Mouse (Mus musculus) layer of hippocampus, adult 18-20 months (tissue): ENCODE measurements around the gene Ddx10. TPM values are rescaled to one million over a fixed set of nuclear protein-coding genes. Genes with fewer than 3 reads are reported as not detected.
"Not testable (repeated sequence)": the region's sequence is repeated elsewhere in the genome, so short reads cannot be mapped to it uniquely, and the experiment has no call there.

Experiments
- DNase-seq, 2 experiments: peaks; one replicate each; pipeline ENCODE4 v3.0.0; 2022; ENCODE audit warnings: low spot score in 2 of 2
- total RNA-seq, 2 experiments: library from RNA; stranded (reverse); gene quantifications; 2 replicates each; pipeline ENCODE4 v1.2.3; 2021

The Ddx10 gene
- total RNA-seq, 2 experiments from 2014 or later: 20.4 to 23.0 TPM

DNA sequence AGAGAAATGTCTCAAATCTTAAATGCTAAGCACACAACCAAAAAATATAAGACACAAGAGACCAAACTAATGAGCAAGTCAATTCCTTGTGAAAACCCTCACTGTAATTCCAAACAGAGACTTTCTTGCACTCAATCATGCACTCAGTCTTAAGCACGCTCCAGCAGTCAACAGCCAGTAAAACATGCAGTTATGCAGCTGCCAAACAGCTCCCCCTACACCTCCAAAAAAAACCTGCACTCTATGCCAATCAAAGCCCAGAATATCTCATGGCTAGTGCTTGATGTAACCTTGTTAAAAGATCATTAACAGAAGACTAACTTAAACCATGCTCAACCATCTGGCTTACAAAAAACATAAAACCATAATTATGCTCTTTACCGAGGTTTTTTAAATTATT, 74.6 kb downstream of the Ddx10 start:
- no peak for DNase-seq

DNA sequence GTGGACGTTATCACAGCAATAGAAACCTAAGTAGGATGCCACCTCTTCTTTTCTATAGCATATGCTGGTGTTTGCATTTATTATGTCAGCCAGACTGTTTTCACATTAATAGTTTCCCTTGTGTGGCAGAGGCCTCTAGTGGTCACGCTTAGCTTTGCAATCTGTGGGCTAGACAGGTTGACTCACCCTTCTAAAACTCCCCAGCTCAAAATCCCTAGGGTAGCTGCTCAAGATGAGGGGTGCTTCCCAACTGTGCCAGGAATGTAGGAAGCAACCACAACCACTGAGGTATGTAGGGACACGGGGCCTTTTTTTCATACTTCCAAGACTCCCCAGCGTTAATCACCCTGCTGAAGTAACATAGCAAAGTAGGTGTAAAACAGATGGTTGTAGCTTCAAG, 103.6 kb downstream of the Ddx10 start:
- DNase-seq: peak in 1 of 2 experiments; percentile 60

DNA sequence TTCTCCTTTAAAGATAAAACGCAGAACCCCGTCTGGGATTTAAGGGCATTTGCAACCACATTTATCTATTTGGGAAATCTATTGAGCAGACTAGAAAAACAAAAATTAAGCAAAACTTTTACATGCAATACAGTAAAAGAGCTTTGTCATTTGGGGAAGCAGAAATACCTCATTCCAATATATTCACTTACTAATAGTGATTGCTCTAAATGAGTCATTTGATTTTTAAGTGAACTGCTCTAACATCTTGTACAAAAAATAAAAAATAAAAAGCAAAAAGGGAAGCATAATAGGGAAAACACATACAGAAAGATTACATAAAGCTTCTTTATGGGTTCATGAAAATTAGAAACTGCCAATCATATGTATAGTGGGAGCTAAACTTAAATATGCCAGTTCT, 104.3 kb downstream of the Ddx10 start:
- DNase-seq: no peak

DNA sequence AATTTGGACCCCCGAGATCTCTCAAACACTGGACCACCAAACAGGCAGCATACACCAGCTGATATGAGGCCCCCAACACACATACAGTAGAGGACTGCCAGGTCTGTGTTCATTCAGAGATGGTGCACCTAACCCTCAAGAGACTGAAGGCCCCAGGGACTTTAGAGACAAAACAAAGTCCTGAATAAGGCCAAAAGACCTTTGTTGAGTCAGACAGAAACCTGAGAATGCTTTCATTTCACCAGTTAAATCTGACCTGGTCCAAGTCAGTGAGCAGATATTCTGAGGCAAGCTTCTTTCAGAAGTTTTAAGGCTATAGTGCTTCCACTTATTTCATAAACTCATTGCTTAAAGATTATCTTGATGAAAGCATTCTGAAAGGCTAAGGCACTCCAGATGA, 105.4 kb downstream of the Ddx10 start:
- DNase-seq: not testable (repeated sequence)

DNA sequence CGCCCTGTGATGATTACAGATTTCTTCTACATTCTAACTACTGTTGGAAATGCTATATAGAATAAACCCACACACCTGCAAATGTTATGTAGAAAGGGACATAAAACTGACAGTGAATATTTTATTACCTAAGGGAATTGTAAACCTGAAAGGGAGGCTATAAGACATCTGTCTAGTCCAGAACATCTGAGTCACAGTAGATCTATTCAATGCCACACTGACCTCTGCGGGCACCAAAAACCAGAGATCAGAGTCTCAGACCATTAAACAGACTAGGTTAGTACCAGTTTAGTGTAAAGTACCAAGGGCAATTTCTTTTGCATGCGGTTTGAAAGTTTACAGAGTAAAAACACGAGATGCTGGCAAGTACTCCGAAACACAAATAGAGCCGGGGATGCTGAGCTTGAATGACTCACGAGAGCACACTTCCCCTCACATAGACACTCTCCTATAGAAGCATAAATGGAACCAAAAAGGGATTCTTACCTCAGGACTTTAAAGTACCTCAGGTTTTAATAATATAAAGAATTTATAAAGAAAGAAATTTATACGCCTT, 107.2 kb downstream of the Ddx10 start:
- DNase-seq: no peak

DNA sequence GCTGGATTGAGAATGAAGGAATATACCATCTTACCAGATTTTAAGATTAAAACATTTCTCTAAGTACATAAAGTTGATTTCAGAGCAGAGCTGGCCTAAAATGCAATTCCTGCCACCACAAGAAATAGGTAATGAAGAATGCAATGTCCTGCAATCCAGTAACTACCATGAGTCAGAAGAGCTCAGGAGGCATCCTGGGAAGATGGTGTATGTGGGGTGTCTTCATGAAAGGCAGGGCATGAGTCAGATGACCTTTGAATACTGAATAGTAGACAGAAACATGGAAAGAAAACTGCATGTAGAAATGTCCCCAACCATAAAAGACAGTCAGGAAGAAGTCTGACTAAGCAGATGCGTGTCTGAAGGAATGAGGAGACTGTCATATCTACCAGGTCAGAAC, 115.0 kb downstream of the Ddx10 start:
- no peak for DNase-seq

DNA sequence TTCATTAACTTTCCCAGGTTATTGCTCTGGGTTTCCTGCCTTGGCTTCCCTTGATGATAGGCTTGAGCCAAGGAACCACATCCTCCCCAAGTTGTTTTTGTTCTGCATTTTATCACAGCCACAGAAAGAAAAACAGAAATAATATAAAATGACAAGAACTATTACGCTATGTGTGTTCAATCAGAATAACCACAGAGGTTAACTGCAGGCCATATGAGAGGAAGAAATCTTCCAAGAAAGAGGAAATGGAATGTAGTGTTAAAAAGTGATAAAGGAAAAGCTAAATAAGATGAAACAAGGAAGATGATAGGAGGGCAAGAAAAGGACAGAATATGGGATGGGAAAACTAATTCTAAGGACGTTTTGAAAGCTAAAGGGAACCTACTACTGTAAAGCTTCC, 117.4 kb downstream of the Ddx10 start:
- DNase-seq: no peak

DNA sequence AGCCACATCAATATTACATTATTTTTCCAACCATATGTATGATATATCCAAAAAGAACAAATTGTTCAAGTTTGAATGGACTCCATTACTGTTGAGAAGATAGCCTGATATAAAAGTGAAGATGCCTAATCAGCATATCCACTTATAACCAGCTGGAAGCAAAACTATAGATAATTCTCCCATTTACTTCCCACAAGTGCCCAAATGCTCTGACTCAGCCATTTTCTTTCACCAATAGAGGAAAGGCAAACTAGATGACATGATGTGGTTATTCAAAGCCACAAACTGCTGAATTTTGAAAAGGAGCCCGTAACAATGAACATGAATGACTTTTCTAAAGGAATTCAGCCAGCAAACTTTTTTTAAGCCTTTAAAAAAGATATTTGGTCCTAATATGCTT, 146.8 kb downstream of the Ddx10 start:
- DNase-seq: no peak

DNA sequence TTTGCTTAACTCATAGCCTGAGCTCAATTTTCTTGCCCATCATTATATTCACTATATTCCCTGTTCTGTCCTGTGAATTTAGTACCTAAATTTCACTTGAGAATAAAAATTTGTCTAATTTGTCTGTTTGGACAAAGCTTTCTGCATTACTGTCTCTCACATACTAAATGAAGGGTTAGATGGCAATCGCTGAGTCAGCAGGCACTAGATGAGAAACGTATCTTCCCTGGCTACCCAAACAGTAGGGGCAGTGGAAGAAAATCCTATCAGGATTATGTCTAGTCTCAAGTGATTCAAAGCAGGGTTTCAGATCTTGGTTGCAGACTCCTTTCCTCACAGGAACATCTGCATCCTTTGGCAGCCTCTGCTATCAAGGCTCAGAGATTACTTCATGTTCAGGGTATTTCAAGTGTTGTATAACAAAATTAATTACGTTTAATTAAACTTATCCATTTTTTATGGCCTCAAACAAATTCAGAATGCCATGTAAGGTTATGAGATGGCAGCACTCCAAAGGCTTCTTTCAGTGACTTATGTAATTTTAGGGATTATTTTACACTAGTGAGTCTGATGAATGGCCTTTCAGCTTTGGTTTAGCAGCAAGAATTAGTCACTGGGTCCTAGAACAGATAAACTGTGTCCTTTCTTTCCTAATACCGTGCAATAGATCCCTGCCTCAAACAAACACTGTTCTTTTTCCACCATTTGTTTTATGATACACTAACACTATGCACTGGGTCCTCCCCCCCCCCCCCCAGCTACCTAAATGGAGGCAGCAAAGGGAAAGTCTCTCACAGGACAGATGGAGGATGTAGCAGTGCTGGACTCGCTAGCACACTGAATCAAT, 152.3 kb downstream of the Ddx10 start:
- peak in 1 of 2 experiments; percentile 23 for DNase-seq

DNA sequence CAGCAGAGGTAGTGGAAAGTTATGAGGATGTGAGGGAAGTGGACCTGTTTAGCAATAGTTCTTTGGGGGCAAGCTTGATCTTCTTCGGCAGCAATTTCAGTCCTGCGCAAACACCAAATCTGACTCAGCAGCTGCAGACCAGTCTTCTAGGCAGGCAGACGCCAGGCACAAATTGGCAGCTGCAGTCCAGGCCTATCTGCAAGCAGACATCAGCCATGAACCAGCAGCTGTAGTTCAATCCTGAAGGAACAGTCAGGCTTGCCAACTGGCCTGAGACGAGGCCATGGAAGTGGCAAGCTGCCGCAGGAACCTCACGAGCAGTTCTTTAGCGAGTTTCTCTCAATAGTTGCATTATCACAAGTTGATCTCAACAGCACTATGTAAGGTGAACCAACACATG, 153.3 kb downstream of the Ddx10 start:
- DNase-seq: no peak

DNA sequence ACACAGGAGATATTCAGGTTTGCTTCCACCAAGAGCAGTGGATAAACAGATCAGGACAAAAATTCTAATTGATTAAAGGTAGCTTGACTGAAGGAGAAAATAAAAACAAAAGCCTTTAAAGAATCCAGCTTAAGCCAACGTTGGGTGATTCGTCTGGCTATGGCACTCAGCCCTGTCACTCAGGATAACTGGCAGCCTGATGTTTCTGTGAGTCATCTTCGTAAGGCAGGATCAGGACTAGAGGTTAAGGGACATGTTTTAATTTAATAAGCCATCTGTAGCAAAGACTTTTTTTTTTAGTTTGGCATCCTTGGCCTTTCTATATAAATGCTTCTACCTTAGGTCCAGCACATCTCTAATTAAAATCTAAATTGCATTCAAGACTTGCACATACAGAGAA, 170.2 kb downstream of the Ddx10 start:
- DNase-seq: no peak

DNA sequence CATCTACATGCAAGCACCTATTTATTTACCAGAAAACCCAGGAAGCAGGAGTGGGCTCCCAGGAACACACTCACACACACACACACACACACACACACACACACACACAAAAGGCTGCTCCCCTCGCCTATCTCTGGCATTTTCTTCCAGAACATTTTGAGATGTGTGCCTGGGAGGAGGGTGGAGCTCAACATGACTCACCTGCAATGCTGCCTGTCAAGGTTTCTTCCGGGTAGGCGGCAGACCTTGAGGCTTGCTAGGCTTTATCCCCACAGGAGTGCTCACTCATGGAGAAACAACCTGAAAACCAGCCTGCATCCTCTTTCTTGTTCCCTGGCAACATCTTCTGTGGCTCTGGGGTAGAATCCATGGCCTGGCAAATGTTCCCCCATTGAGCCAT, 171.9 kb downstream of the Ddx10 start:
- no peak for DNase-seq

DNA sequence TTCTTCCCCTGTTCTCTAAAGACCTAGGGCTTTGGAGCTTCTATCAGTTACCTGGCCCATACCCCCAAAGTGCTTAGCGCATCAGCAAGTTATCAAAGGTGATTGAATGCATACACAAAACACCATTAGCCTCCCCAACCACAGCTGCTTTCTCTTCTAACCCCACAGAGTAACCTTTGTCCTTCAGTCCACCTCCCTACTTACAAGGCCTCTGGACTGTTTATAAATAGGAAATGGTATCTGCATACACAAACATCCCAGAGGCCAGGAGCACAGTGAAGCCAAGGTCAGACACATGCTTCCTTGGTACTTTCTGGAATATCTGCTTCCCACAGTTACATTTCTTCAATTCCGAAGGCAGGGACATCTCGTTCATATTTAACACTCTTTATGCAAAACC, 173.4 kb downstream of the Ddx10 start:
- DNase-seq: no peak

DNA sequence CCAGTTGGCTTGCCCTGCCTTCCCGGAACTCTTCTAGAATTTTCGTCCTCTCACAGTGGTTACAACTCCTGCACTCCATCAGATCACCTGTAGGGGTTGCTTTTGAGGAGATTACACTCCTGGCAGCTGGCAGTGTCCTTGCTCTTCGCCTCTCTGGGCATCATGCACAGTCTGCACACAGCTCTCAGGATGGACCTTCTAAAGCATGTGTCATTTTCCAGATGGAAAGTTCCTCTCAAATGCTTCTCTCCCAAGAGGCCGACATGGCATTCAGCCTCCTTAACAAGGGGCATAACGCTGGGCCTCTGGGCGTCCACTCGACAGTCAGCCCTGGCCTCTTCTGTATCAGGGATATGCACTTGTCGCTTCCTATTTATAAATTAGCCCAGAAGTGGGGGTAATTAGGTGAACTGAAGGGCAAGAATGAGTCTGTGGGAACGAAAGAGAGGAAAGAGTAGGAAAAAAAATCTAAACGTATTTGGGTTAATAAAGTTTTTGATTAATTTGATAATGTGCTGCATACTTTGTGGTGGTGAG, 174.2 kb downstream of the Ddx10 start:
- DNase-seq: no peak

DNA sequence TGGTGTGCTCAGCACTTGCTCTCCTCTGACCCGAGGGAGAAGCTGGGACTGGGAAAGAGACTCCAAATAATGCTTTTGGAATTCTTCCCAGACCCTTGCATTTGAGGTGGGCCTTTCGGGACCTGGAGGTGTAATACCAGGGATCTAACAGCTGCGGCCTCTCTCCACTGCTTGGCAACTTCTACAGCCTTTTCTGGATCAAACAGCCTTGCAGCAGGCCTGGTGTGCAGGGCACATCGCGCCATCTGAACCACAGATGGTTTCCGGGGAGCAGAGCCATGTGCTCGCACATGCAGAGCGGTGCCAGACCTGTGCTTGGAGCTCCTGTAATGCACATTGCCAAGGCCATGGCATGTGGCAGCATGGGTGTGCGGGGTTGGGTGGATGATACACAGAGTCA, 175.8 kb downstream of the Ddx10 start:
- peak; percentile 53 to 77 for DNase-seq

DNA sequence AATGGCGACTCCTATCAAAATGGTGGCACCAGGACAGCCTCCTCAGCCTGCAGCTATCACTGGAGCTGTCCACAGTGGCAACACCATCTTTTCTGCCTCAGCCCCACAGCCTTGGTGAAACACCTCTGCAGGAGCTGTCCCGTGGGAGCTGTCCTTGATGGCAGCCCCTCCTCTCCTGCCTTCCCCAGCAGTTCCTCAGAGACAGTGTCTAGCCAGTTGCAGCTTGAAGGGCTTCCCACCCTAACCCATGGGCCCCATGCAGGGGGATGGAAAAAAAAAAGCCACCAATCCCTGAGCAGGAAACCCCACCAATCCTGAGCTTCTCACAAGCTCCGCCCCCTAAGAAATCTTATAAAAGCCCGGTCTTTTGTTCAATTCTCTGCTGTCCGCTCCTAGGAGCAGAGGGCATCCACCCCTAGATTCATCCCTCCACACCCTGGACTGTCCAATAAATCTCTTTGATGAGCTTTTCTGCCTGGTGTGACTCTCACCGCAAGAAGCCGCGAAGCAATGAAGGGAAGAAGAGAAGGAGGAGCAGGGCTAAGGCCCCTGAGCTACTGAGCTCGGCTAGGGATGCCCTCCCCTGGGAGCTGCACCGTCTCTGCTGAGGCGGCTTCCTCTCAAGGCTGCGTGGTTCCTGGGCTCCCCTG, 176.9 kb downstream of the Ddx10 start:
- DNase-seq: no peak

DNA sequence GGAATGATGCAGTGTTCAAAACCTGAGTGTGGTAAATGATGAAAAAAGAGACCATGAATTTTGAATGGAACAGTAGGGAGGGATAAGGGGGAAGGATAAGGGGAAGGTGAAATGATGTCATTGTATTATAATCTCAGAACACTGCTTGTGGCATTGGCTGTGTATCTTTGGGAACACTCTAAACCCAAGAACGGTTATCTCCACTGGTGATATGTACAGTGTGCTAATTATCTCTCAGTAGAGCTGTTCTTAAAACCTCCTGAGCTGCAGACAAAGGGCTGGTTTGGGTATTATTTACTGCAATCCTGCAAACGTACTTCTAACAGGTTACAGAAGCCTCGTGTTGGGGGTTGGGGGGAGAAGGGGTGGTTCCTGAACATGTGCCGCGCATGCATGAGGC, 179.7 kb downstream of the Ddx10 start:
- no peak for DNase-seq

DNA sequence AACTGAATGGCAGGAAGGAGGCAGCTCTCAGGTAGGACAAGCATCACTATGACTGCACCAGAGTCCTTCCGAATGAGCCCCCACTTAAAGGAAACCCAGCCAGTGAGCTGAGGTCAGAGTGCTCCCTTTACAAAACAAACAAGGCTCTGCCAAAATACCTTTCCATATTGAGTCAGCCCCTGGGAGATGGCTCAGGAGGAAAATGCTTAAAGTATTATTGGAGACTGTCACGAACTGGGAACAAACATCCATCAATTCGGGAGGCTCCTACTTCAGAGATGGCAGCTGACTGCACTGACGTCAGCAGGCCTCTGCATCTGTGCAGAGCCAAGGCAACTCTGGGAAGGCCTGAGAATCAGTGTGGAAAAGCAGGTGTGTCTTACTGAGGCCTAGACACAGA, 181.4 kb downstream of the Ddx10 start:
- DNase-seq: no peak

DNA sequence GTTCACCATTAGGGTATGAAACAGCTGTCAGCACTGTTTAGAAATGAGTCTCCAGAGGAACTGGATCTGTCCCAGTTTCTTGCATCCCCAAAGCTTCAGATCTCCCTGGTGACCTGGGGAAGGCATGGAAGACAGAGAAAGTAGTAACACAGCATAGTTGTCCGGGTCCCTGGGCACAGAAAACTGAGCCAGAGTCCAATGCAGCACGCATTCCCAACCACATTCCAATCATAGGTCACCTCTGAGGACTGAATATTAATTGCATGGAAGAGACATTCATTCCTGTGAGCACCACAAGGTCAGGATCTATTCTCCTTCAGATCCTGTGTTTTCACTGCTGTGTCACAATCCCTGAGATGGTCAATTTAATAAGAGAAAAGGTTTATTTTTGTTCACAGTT, 182.8 kb downstream of the Ddx10 start:
- no peak for DNase-seq

DNA sequence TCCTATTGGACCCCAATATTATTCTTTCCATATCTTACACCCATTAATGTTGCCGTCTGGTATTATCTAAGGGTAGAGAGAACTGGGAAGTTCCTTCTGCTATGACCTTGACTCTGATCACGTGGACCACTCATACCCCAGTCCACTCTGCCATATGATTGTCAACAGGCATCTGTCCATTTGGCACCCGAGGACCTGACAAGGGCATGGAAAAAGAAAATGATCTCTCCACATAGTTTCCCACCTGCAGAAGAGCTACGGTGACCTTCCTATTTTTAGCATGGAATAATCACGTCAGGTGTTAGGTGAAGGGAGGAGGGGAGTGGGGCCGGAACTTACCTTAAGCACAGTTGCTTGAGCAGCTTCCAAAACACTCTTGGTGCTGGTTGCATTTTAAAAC, 183.3 kb downstream of the Ddx10 start:
- DNase-seq: no peak

DNA sequence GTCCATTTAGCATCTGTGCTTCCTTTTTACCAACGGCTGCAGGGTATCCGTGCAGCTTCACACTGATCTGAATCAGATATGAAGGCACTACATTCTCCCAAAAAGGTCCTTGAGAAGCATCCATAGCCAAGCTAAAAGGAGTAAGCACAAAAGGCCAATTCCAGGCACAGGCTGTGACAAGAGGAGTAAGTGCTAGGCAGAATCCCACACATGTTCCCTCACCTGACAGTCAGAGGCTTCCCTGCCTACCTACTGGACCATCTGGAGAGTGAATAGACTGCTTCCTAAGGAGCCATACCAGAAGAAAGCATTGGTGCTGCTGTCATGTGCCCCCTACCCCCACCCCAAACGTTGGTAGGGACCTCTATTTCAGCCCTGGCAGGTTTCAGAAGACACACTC, 192.5 kb downstream of the Ddx10 start:
- DNase-seq: no peak
